Mouse (Mus musculus) bone marrow macrophage, adult 2 months (primary cell): ENCODE data around the gene Olr1.

Source experiments
- CTCF ChIP-seq: IDR thresholded peaks from 2 replicates; pipeline ENCODE4 v1.5.1; 2012; ENCODE audit warnings: low read depth, mild to moderate bottlenecking, low read length, moderate library complexity
- POLR2A ChIP-seq: IDR thresholded peaks from 2 replicates; pipeline ENCODE4 v1.6.1; 2012; ENCODE audit warnings: mild to moderate bottlenecking, low read depth, low read length, borderline replicate concordance

DNA sequence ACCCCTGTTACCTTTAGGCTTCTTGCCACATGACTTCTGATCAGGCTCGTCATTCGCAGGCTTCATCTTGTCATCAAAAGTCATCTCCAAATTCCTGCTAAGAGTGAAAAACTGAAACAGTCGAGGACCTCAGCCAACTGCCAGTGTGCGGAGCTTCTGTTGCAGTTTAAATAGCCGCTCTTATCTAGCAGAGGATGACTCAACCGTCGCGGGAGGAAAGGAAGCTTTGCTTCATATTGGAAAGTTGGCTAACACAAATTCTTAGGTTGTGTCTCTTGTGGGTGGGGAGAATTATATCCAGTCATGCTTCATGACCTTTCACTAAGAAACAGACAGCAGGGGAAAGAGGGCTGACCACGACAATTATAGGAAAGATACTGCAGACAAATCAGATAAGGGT, at the start of gene Olr1:
- TF ChIP-seq CTCF (no peak), POLR2A (no peak)
